Mouse (Mus musculus) spleen, postnatal 4 days (tissue): ENCODE measurements around the gene Ppef2.

Experiments
- DNase-seq, 2 experiments: peaks; one replicate each; pipeline ENCODE4 v3.0.0; 2022; ENCODE audit warnings: low spot score in 2 of 2

The Ppef2 gene

GRCm38 (mm10) chr5:92239333-92240232 lies 16.5 kb downstream of the Ppef2 start:
- no peak for DNase-seq

GRCm38 (mm10) chr5:92234939-92235557 lies 21.0 kb downstream of the Ppef2 start:
- no peak for DNase-seq

- DNase-seq, result no peak
Measured at GRCm38 (mm10) chr5:92233366-92233765, 22.7 kb downstream of the Ppef2 start.

GRCm38 (mm10) chr5:92231836-92232235 lies 24.2 kb downstream of the Ppef2 start:
- no peak for DNase-seq

- no peak for DNase-seq
Measured at GRCm38 (mm10) chr5:92230306-92230705, 25.8 kb downstream of the Ppef2 start.

DNA sequence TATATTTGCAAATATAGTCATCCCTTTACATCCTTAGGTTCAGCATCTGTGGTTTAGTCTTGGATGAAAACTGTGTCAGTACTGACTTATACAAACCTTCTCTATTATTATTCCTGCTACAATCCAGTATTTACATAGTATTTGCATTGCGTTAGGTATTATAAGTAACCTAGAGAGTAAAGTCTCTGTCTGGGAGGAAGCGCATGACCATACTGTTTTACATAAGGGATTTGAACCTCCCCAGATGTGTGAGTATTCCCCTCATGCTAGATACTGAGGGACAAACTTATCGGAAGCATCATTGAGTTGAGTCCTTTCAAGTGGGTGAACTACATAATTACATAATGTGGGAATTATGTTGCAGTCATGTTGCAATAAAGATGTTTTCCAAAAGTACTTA lies 26.6 kb downstream of the Ppef2 start:
- DNase-seq, result no peak

GRCm38 (mm10) chr5:92228776-92229175 lies 27.3 kb downstream of the Ppef2 start:
- no peak for DNase-seq

DNA sequence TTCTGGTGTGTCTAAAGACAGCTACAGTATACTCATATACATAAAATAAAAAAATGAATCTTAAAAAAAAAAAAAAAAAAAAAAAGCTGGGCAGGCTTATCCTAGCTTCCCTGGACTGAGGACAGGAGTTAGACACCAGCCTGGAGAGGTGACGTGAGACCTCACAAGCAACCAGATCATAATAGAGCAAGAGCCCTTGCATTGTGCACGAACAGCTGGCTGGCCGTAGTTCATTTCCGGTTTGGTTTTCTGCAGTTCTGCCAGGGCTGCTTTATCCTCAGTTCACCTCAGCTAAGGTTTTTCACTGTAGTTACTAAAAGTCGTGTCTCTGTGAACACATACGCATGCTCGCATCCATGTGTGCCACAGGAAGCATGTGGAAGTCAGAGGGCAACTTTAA lies 28.3 kb downstream of the Ppef2 start:
- no peak for DNase-seq

DNA sequence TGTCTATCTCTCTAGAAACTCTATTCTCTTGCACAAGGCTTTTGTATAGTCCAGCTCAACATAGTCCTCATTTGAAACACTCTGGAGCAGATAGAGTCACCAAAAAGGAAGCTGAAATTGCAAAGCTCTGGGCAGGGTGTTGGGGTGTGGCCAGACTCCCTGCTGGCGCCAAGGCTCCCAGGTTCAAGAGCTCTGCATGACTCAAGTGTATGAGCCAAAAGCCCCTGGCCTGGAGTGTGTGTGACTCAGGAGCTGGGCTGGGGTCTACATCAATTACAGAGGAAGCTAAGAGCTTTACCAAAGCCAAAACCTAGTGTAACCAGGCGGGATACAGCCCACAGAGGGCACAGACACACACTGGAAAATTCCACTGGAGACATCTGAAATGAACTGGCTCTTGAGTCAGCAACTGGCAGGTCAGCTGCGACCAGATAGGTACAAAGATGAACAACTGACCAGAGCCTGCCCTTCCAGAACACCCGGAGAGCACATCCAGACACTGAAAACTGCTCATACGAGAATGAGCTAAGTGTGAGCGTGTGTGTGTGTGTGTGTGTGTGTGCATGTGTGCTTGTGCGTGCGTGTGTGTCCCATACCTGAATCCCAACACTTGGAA lies 35.7 kb downstream of the Ppef2 start:
- no peak for DNase-seq

DNA sequence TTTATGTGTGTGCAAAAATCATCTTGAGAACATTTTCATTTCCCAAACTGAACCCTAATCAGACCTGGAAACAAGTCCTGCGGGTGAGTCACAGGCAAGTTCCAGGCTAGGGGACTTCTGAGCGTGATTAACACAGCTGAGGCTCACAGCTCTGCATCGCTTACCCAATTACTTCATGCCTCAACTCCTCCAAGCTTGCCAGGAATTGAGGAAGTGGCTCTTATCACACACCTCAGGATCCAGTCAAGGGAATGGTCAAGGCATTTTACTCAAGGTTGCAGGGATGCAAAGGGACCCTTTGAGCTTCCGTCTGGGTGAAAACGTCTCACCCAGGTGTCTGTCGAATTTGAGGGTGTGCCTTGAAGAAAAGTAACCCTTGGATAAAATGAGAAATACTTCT lies 36.3 kb downstream of the Ppef2 start:
- no peak for DNase-seq

DNA sequence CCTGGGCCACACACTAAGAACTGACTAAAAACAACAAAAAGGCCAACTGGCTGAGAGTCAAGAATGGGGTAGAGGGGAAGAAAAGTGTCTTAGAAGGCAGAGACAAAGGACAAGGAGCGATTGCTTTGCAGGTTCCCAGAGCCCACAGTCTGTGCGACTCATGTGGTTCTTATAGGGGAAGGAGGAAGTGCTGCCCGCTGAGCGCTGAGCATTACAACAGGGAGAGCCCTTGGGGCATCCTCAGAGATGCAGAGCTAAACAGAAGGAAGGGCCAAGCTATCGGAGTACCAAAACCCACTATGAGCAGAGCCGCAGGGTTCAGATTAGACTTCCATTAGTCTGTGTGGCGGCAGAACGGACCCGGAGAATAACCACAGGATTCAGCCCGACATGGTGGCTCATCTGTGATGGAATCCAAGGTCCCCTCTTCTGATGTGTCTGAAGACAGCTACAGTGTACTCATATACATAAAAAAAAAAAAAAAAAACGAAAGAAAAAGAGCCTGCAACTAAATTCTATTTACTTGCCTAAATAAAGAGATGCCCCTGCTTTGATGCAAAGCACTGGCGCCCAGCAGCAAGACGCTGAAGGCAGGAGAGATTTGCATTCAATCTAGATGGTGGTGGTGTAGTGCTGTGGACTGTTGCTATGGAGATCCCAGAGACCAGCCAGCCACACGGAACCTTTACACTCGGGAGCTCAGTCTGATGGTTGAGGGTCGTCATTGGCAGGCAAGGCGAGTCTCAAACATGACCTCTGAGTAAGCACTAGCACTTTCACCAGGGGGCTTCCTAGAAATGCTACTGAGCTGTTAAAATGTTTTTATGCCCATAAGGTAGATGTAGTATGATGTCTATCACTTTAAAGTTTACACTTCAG lies 36.9 kb downstream of the Ppef2 start:
- no peak for DNase-seq

DNA sequence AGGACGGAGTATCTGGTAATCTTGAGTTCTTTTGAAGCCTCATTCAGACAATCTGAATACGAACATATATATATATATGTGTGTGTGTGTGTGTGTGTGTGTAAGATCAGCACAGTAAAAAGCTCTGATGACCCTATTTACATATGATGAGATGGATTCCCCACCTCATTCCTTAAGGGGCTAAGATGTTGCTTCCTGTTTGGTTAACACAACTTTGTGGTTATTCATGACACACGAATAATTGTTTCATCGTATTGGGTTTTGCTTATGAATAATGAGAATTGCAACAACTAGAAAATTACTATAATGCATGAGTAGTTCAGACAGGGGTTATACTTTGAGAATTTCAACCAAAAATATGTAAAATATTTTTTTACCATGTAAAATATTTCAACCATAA lies 40.8 kb downstream of the Ppef2 start, which contains the start of gene U90926:
Gene U90926 (minus strand): TSS at position 101 of the 400 bp plus-strand sequence.
- no peak for DNase-seq

GRCm38 (mm10) chr5:92212231-92212630 lies 43.8 kb downstream of the Ppef2 start:
- DNase-seq, result no peak

DNA sequence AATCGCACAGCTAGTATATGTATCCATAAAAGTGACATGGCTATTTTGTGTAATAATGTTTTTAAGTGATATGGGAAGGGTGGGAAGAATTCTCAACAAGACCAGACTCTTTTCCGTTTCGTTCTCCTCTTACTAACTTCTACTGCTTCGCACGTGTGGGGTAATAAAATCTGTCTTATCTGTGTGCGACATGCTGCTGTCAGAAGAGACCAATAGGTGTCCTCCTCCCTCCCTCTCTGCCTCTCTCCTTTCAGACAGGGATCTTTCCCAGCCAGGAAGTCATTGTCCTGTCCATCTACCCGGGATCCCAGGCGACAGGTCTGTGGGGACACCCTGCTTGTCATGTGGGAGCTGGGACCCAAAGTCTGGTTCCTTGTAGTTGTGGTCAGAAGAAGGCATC lies 45.9 kb downstream of the Ppef2 start:
- DNase-seq, result no peak

DNA sequence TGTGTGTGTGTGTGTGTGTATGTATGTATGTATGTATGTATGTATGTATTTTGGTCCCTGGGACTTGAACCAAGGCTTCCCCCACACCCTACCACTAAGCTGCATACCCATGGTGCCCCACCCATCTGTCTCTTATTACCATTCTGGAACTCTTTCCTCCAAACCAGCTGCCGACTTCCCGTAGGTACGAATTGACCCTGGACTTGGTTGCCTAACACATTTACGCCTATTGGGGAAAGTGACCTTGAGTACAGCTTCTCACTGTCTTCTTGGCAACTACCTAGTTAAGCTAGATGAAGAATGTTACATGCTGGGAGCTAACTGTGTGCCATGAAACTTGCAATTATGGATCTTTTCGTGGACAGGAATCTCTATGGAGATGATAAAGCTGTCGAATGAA lies 50.0 kb downstream of the Ppef2 start:
- DNase-seq, result no peak

GRCm38 (mm10) chr5:92205706-92206105 lies 50.4 kb downstream of the Ppef2 start:
- DNase-seq, result no peak

GRCm38 (mm10) chr5:92205184-92205583 lies 50.9 kb downstream of the Ppef2 start:
- DNase-seq, result no peak

- no peak for DNase-seq
Measured at GRCm38 (mm10) chr5:92204162-92205036, 51.7 kb downstream of the Ppef2 start.

- DNase-seq, result no peak
Measured at GRCm38 (mm10) chr5:92198266-92198665, 57.8 kb downstream of the Ppef2 start.

DNA sequence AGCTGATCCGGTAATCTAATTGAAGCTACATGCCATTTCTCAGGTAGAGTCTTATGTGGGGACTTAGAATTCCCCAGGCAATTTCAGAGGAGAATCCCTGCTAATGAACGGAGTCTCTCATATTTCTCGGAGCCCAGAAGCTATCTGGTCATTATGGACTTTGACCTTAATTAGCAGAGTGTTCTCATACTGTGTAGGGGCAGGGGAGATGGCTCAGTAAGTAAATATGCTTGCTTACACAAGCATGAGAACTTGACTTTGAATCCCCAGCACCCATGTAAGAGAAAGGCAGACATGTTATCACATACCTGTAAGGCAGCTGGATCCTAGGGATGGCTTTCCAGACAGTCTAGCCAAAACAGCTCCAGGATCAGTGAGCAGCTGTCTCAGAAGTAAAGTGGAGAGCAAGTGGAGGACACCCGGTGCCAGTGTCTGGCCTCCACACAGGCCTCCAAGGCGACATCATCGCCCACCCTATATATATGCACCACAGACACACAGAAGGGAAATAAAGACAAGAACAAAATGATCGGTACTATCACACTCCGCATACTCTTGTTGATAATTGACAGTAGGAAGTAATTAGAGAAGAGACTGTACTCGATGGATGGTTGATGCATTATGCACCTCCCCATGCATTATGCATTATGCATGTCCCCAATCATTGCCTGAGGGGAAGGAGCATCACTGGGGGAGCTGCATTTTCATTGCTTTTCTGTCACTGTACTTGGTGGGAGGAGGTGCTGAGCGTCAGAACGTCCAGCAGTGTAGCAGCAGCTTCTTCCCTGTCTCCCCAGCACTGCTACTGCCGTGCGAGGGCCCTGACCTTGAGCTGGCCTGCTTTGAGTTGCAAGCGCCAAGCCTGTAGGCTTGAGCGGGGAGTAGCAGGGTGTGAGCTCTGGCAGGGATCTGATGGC lies 58.9 kb downstream of the Ppef2 start:
- no peak for DNase-seq
